Mouse (Mus musculus): ENCODE data around the gene Fn3k. TPM values are rescaled to one million over a fixed set of nuclear protein-coding genes. Genes with fewer than 3 reads are reported as not detected.

Gene Fn3k
- total RNA-seq, 2 experiments from 2014 or later, result 26.9 to 27.6 TPM

- DNase-seq, result no peak
Observed at GRCm38 (mm10) chr11:121451216-121451726, 16.6 kb downstream of the Fn3k start.

GRCm38 (mm10) chr11:121451753-121452635, 17.3 kb downstream of the Fn3k start, which contains the start of gene Tbcd:
Tbcd (plus strand) TSS chr11:121451949.
- intact Hi-C loops (cut with DNase I), result loop anchor here (5.0 kb wide), 1 partner anchor 100 kb away; the partner anchor contains the start of gene Wdr45b
- DNase-seq, result peak; percentile 93 to 98

More at GRCm38 (mm10) chr11:121451216-121451726, 16.6 kb downstream of the Fn3k start:
- intact Hi-C loops (cut with DNase I), result loop anchor here (5.0 kb wide), 1 partner anchor 99 kb away; the partner anchor contains the start of gene Wdr45b

- intact Hi-C loops (cut with DNase I), result no loop called here
- DNase-seq, result no peak
Observed at GRCm38 (mm10) chr11:121457874-121458273, 23.2 kb downstream of the Fn3k start.

- DNase-seq, result no peak
- intact Hi-C loops (cut with DNase I), result no loop called here
Observed at GRCm38 (mm10) chr11:121467408-121467807, 32.7 kb downstream of the Fn3k start.

GRCm38 (mm10) chr11:121474831-121475230, 40.1 kb downstream of the Fn3k start:
- no peak for DNase-seq
- intact Hi-C loops (cut with DNase I), result no loop called here

GRCm38 (mm10) chr11:121475699-121476415, 41.1 kb downstream of the Fn3k start:
- intact Hi-C loops (cut with DNase I), result loop anchor here (1.0 kb wide), 1 partner anchor 332 kb away; no protein-coding TSS in a partner anchor
- peak; percentile 63 to 74 for DNase-seq

- intact Hi-C loops (cut with DNase I), result no loop called here
- no peak for DNase-seq
Observed at GRCm38 (mm10) chr11:121479476-121480203, 44.9 kb downstream of the Fn3k start.

GRCm38 (mm10) chr11:121481129-121481528, 46.4 kb downstream of the Fn3k start:
- no peak for DNase-seq
- intact Hi-C loops (cut with DNase I), result no loop called here

- DNase-seq, result no peak
- intact Hi-C loops (cut with DNase I), result no loop called here
Observed at GRCm38 (mm10) chr11:121485882-121486281, 51.2 kb downstream of the Fn3k start.

- intact Hi-C loops (cut with DNase I), result no loop called here
- no peak for DNase-seq
Observed at GRCm38 (mm10) chr11:121490651-121491050, 55.9 kb downstream of the Fn3k start.

Small RNAs within 50 kb of the gene (microRNA-seq; reads per million reads assigned to microRNA genes)
- gene Mir7236 (ENCODE audit: borderline number of aligned reads in 2 of 2), result 0 reads per million in 2 experiments

Other genes starting within 250 kb of the Fn3k start
- gene Hexdc, start 230.5 kb upstream of the Fn3k start, total RNA-seq (2021), result 10 to 100 TPM in 1 of 2 experiments, 1 to 10 TPM in 1; 9.2 to 10.5 TPM
- gene Ogfod3, start 230.2 kb upstream of the Fn3k start, total RNA-seq (2021), result 10 to 100 TPM; 14.7 to 19.1 TPM
- 10 to 100 TPM in 1 of 2 experiments, 1 to 10 TPM in 1; 7.5 to 10.9 TPM for gene Cybc1, start 205.6 kb upstream of the Fn3k start, total RNA-seq (2021)
- 100 to 1,000 TPM in 1 of 2 experiments, 10 to 100 TPM in 1; 97.1 to 105 TPM for gene Narf, start 197.7 kb upstream of the Fn3k start, total RNA-seq (2021)
- 10 to 100 TPM; 16.5 to 17.2 TPM for gene Foxk2, start 174.9 kb upstream of the Fn3k start, total RNA-seq (2021)
- gene Wdr45b, start 80.5 kb upstream of the Fn3k start, total RNA-seq (2021), result 10 to 100 TPM; 34.7 to 36.3 TPM
- gene Rab40b, start 46.7 kb upstream of the Fn3k start, total RNA-seq (2021), result 1 to 10 TPM; 1.0 to 1.6 TPM
- 1 to 10 TPM; 7.3 to 7.4 TPM for gene Fn3krp, start 13.5 kb upstream of the Fn3k start, total RNA-seq (2021)
- 10 to 100 TPM; 11.0 to 11.6 TPM for gene Tbcd, start 17.0 kb downstream of the Fn3k start, total RNA-seq (2021)
- gene Zfp750, start 84.4 kb downstream of the Fn3k start, total RNA-seq (2021), result not detected
- 1 to 10 TPM; 3.5 to 4.3 TPM for gene B3gntl1, start 238.2 kb downstream of the Fn3k start, total RNA-seq (2021)